Mouse (Mus musculus) intestine, embryonic 16.5 days (tissue): ENCODE results near the gene Krtap5-2. TPM values are rescaled to one million over a fixed set of nuclear protein-coding genes. Genes with fewer than 3 reads are reported as not detected.
"Not testable (repeated sequence)": the region's sequence is repeated elsewhere in the genome, so short reads cannot be mapped to it uniquely, and the experiment has no call there.

Experiments used
- ATAC-seq: fragments of 200-750 bp; cut with Nextera tagmentation; 2 replicates; pipeline ENCODE4 v1.8.0; 2017; ENCODE audit warnings: moderate TSS enrichment, moderate library complexity
- H3K27ac ChIP-seq: fragments of 300-500 bp; sonication (generic); 2 replicates; pipeline ENCODE4 v1.5.1; 2014; ENCODE audit warnings: mild to moderate bottlenecking, low read length
- H3K27me3 ChIP-seq: fragments of 300-500 bp; sonication (generic); replicated peaks from 2 replicates; pipeline ENCODE4 v1.6.1; 2014; ENCODE audit warnings: low read length, control low read depth, mixed read lengths; ENCODE audit not compliant: control insufficient read depth, insufficient read depth
- H3K36me3 ChIP-seq: fragments of 300-500 bp; sonication (generic); 2 replicates; pipeline ENCODE4 v1.6.1; 2014; ENCODE audit warnings: low read length, control low read depth; ENCODE audit not compliant: control insufficient read depth, insufficient read depth
- H3K4me1 ChIP-seq: fragments of 300-500 bp; sonication (generic); 2 replicates; pipeline ENCODE4 v1.6.1; 2014; ENCODE audit warnings: low read length, control low read depth, mixed read lengths; ENCODE audit not compliant: control insufficient read depth, insufficient read depth
- H3K4me2 ChIP-seq: fragments of 300-500 bp; sonication (generic); 2 replicates; pipeline ENCODE4 v1.6.1; 2014; ENCODE audit warnings: low read depth, low read length, control low read depth
- H3K4me3 ChIP-seq: fragments of 300-500 bp; sonication (generic); 2 replicates; pipeline ENCODE4 v1.5.1; 2014; ENCODE audit warnings: mild to moderate bottlenecking, low read length
- H3K9ac ChIP-seq: fragments of 300-500 bp; sonication (generic); 2 replicates; pipeline ENCODE4 v1.6.1; 2014; ENCODE audit warnings: low read depth, low read length
- H3K9me3 ChIP-seq: fragments of 300-500 bp; sonication (generic); 2 replicates; pipeline ENCODE4 v1.6.1; 2016; ENCODE audit warnings: low read length, control low read depth; ENCODE audit not compliant: control insufficient read depth
- WGBS: fragments of 180-500 bp; shearing (Covaris S2); extraction: QIAGEN DNeasy Blood & Tissue Kit; methylation state at CpG from one replicate; pipeline ENCODE4 v1.1.7; 2014; 5-methylcytosine and 5-hydroxymethylcytosine counted together
- polyA plus RNA-seq: library from polyadenylated mRNA; unstranded; fragments of >200 nt; fragmentation: Nextera tagmentation; extraction: Ambion mirVana; gene quantifications from 2 replicates; pipeline ENCODE4 v1.2.1, GENCODE M21; 2015

Krtap5-2 gene
- polyA plus RNA-seq: not detected in 2 replicates

GRCm38 (mm10) chr7:142175905-142176304 lies at the start of gene Krtap5-2:
Krtap5-2 (minus strand) TSS chr7:142176005.
- H3K4me1 ChIP-seq, H3K36me3 ChIP-seq, H3K9me3 ChIP-seq, H3K4me2 ChIP-seq, H3K27ac ChIP-seq, H3K9ac ChIP-seq, H3K4me3 ChIP-seq, H3K27me3 ChIP-seq, ATAC-seq: not testable (repeated sequence)

- Histone ChIP-seq H3K27ac (no peak overlapping the region), H3K4me1 (no peaks in the 10 kb centered on the region), H3K27me3 (no peaks in the 10 kb centered on the region), H3K9ac (no peak overlapping the region), H3K9me3 (no peaks in the 10 kb centered on the region), H3K4me3 (no peak overlapping the region), H3K36me3 (no peaks in the 10 kb centered on the region), H3K4me2 (no peak overlapping the region)
- ATAC-seq: no peak
- WGBS: 34% methylated on average over 2 of the region's 2 CpGs
Measured at GRCm38 (mm10) chr7:142224518-142224917, 48.7 kb upstream of the Krtap5-2 start.

GRCm38 (mm10) chr7:142212136-142212535 lies 36.3 kb upstream of the Krtap5-2 start:
- not testable (repeated sequence) for ATAC-seq, H3K9me3 ChIP-seq
- WGBS: 58% methylated on average over 1 of the region's 1 CpGs

GRCm38 (mm10) chr7:142211559-142211958 lies 35.8 kb upstream of the Krtap5-2 start, which contains the start of gene Gm7579:
Gm7579 (plus strand) TSS chr7:142211859.
- Histone ChIP-seq H3K4me2 (no peak within 1 kb of the TSS), H3K4me1 (no peaks in the 10 kb centered on the region), H3K36me3 (no peaks in the 10 kb centered on the region), H3K27me3 (no peaks in the 10 kb centered on the region), H3K4me3 (no peak within 1 kb of the TSS), H3K9me3 (no peaks in the 10 kb centered on the region; the same call in 1 of the 2 replicates), H3K27ac (no peak within 1 kb of the TSS), H3K9ac (no peak within 1 kb of the TSS)
- WGBS: 68% methylated on average over 1 of the region's 1 CpGs
- no peak for ATAC-seq

More at GRCm38 (mm10) chr7:142212136-142212535, 36.3 kb upstream of the Krtap5-2 start:
- not testable (repeated sequence) for H3K9ac ChIP-seq, H3K4me2 ChIP-seq, H3K4me1 ChIP-seq, H3K27ac ChIP-seq, H3K4me3 ChIP-seq, H3K27me3 ChIP-seq, H3K36me3 ChIP-seq

- not testable (repeated sequence) for H3K27ac ChIP-seq, ATAC-seq, H3K4me3 ChIP-seq, H3K9me3 ChIP-seq, H3K9ac ChIP-seq, H3K4me2 ChIP-seq, H3K4me1 ChIP-seq, H3K36me3 ChIP-seq, H3K27me3 ChIP-seq
- WGBS: 86% methylated on average over 5 of the region's 5 CpGs
Measured at GRCm38 (mm10) chr7:142206891-142207290, 31.1 kb upstream of the Krtap5-2 start.

GRCm38 (mm10) chr7:142205488-142205887 lies 29.7 kb upstream of the Krtap5-2 start:
- Histone ChIP-seq H3K27ac (no peak overlapping the region), H3K4me3 (no peak overlapping the region), H3K36me3 (no peaks in the 10 kb centered on the region), H3K4me1 (no peaks in the 10 kb centered on the region), H3K27me3 (peaks cover 2% of the 10 kb centered on the region; the same call in 1 of the 2 replicates), H3K9ac (no peak overlapping the region), H3K4me2 (no peak overlapping the region), H3K9me3 (no peaks in the 10 kb centered on the region; the same call in 1 of the 2 replicates)
- peak; percentile 90 for ATAC-seq

- 65% methylated on average over 1 of the region's 1 CpGs for WGBS
Measured at GRCm38 (mm10) chr7:142201064-142201463, 25.3 kb upstream of the Krtap5-2 start, which contains the start of gene Krtap5-3. Krtap5-3 (plus strand) TSS chr7:142201364.

GRCm38 (mm10) chr7:142198748-142199147 lies 22.9 kb upstream of the Krtap5-2 start:
- Histone ChIP-seq H3K9me3 (no peaks in the 10 kb centered on the region; the same call in 1 of the 2 replicates), H3K4me1 (no peaks in the 10 kb centered on the region), H3K36me3 (no peaks in the 10 kb centered on the region), H3K27ac (no peak overlapping the region), H3K9ac (no peak overlapping the region), H3K27me3 (peaks cover 2% of the 10 kb centered on the region; the same call in 1 of the 2 replicates), H3K4me2 (no peak overlapping the region), H3K4me3 (no peak overlapping the region)
- 78% methylated on average over 2 of the region's 2 CpGs for WGBS
- ATAC-seq: no peak

More at GRCm38 (mm10) chr7:142201064-142201463, 25.3 kb upstream of the Krtap5-2 start, which contains the start of gene Krtap5-3:
- ATAC-seq: no peak
- Histone ChIP-seq H3K36me3 (no peaks in the 10 kb centered on the region), H3K9ac (no peak within 1 kb of the TSS), H3K9me3 (no peaks in the 10 kb centered on the region), H3K4me2 (no peak within 1 kb of the TSS), H3K4me3 (no peak within 1 kb of the TSS), H3K4me1 (no peaks in the 10 kb centered on the region), H3K27ac (no peak within 1 kb of the TSS), H3K27me3 (peaks cover 2% of the 10 kb centered on the region; the same call in 1 of the 2 replicates)

GRCm38 (mm10) chr7:142190289-142190688 lies 14.5 kb upstream of the Krtap5-2 start, which contains the start of gene Gm10153:
Gm10153 (minus strand) TSS chr7:142190389.
- Histone ChIP-seq H3K36me3 (no peaks in the 10 kb centered on the region), H3K9ac (no peak within 1 kb of the TSS), H3K9me3 (no peaks in the 10 kb centered on the region; the same call in 1 of the 2 replicates), H3K4me3 (no peak within 1 kb of the TSS), H3K27me3 (no peaks in the 10 kb centered on the region), H3K27ac (no peak within 1 kb of the TSS), H3K4me2 (no peak within 1 kb of the TSS), H3K4me1 (no peaks in the 10 kb centered on the region)
- no peak for ATAC-seq
- WGBS: 39% methylated on average over 2 of the region's 2 CpGs

- no peak overlapping the region for H3K4me2 ChIP-seq
- no peaks in the 10 kb centered on the region for H3K4me1 ChIP-seq
- no peak overlapping the region for H3K9ac ChIP-seq
- no peak overlapping the region for H3K4me3 ChIP-seq
- no peak for ATAC-seq
- no peaks in the 10 kb centered on the region for H3K36me3 ChIP-seq
- H3K9me3 ChIP-seq: no peaks in the 10 kb centered on the region
- H3K27ac ChIP-seq: no peak overlapping the region
- 70% methylated on average over 2 of the region's 2 CpGs for WGBS
- H3K27me3 ChIP-seq: no peaks in the 10 kb centered on the region
Measured at GRCm38 (mm10) chr7:142188156-142188555, 12.4 kb upstream of the Krtap5-2 start.
